7 mouse cellular contexts compared by ENCODE assay signal in the genomic region with DNA sequence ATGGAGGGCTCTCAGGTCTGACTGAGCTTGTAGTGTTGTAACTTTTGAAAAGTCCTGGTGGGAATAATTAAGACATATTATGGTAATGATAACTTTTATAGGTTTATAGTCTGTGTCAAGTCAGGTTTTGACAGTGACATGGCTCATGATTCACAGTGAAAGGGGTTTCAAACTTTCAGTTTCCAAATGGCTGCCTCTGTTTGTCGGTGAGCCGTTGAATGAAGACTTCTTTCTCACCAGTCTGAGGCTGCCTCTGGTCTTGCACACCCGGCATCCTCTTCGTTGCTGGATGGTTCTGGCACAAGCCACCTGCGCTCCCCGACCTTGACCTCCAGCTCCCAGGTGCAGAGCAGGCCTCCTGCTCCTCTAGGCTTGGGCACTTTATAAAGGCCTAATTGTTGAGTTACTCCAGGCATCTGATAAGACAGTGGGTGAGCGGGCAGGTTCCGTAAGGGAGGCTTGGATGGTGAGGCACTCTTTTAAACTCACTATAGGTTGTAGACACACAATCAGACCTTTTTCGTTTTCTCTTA. TPM values are rescaled to one million over a fixed set of nuclear protein-coding genes. Genes with fewer than 3 reads are reported as not detected.
DNase-seq lines count a peak whose midpoint lies in the region; ATAC-seq and TF ChIP-seq lines count a peak whose summit lies in the region.

No protein-coding gene starts in this region.

- DNase-seq in A20 (ENCODE audit: low read depth, low spot score) = peak; percentile 72
- peak; percentile 50 for DNase-seq in CD4-positive helper T cell, adult 2 months (ENCODE audit: low read depth, low spot score)
- DNase-seq in liver, embryonic 14.5 days (ENCODE audit: low read depth in 3 of 3, low spot score in 3 of 3) = no peak
- DNase-seq in embryo, embryonic 10.5 days (ENCODE audit: low spot score) = no peak
- DNase-seq in ovary, postnatal 10 days (ENCODE audit: low spot score) = no peak
- DNase-seq in cerebellum, postnatal 36 days = no peak

- H3K27me3 ChIP-seq in heart, embryonic 13.5 days (replicated peaks) = peaks cover 19% of the 10 kb centered on the region
- peaks cover 6% of the 10 kb centered on the region for H3K27me3 ChIP-seq in liver, embryonic 14.5 days (ENCODE audit: control insufficient read depth, insufficient read depth, low read length)

- no peak for ATAC-seq in heart, embryonic 13.5 days (ENCODE audit: extremely low read depth, insufficient number of reproducible peaks, low FRiP score, low TSS enrichment)
- ATAC-seq in liver, embryonic 14.5 days (ENCODE audit: insufficient read depth) = no peak

- H3K9ac ChIP-seq in heart, embryonic 13.5 days = peak overlapping the region; percentile 97
- no peak overlapping the region for H3K9ac ChIP-seq in liver, embryonic 14.5 days (replicated peaks)

- no peaks in the 10 kb centered on the region for H3K36me3 ChIP-seq in heart, embryonic 13.5 days
- H3K36me3 ChIP-seq in liver, embryonic 14.5 days (replicated peaks; ENCODE audit: control insufficient read depth, insufficient read depth, low read depth) = no peaks in the 10 kb centered on the region

- WGBS in heart, embryonic 13.5 days = 71% methylated on average over 9 of the region's 9 CpGs
- 72% methylated on average over 9 of the region's 9 CpGs for WGBS in liver, embryonic 14.5 days (ENCODE audit: insufficient replicate concordance)

- TF ChIP-seq EP300 in liver, embryonic 14.5 days (IDR thresholded peaks at IDR 0.05; ENCODE audit: low read depth) = no peak

- peak overlapping the region; percentile 97 for H3K4me2 ChIP-seq in heart, embryonic 13.5 days
- peak overlapping the region; percentile 77 for H3K4me2 ChIP-seq in liver, embryonic 14.5 days (ENCODE audit: low read depth)

- no peak for TF ChIP-seq CTCF in liver, embryonic 14.5 days (IDR thresholded peaks at IDR 0.05; ENCODE audit: low read depth)

- H3K4me1 ChIP-seq in heart, embryonic 13.5 days = peaks cover 54% of the 10 kb centered on the region
- H3K4me1 ChIP-seq in liver, embryonic 14.5 days (replicated peaks; ENCODE audit: control insufficient read depth in 2 of 2, insufficient read depth in 2 of 2, low read length in 1 of 2) = peaks cover 0 to 15% of the 10 kb centered on the region in 2 experiments

- peak overlapping the region; percentile 82; the same call in 1 of the 2 replicates for H3K27ac ChIP-seq in heart, embryonic 13.5 days (replicated peaks)
- no peak overlapping the region for H3K27ac ChIP-seq in liver, embryonic 14.5 days

- H3K9me3 ChIP-seq in heart, embryonic 13.5 days = no peaks in the 10 kb centered on the region
- no peaks in the 10 kb centered on the region for H3K9me3 ChIP-seq in liver, embryonic 14.5 days (ENCODE audit: control insufficient read depth, low read length)

- H3K4me3 ChIP-seq in heart, embryonic 13.5 days = peak overlapping the region; percentile 93
- no peak overlapping the region for H3K4me3 ChIP-seq in liver, embryonic 14.5 days (ENCODE audit: insufficient read depth in 1 of 2, low read depth in 2 of 2, low read length in 2 of 2)

RNA-seq across cellular contexts. Expression of a gene that starts 2.0 kb away (rescaled TPM):
- polyA plus RNA-seq in heart, embryonic 13.5 days (2015; fragmentation: Nextera tagmentation; extraction: Ambion mirVana) = 30.4 and 32.2 TPM in 2 replicates
- polyA plus RNA-seq in liver, embryonic 14.5 days (2012; rRNA removed) = 3.1 TPM in 2 replicates
- polyA plus RNA-seq in liver, embryonic 14.5 days (2014; fragmentation: Nextera tagmentation; extraction: Ambion mirVana) = 2.9 TPM in 2 replicates

RNA-seq across cellular contexts. Expression of a gene that starts 22.3 kb away (rescaled TPM):
- polyA plus RNA-seq in heart, embryonic 13.5 days (2015; fragmentation: Nextera tagmentation; extraction: Ambion mirVana) = 95.9 and 112 TPM in 2 replicates
- 0.32 and 0.40 TPM in 2 replicates for polyA plus RNA-seq in liver, embryonic 14.5 days (2012; rRNA removed)
- polyA plus RNA-seq in liver, embryonic 14.5 days (2014; fragmentation: Nextera tagmentation; extraction: Ambion mirVana) = 25.9 and 30.5 TPM in 2 replicates

Comparison
In these comparisons a context has a peak if more than half of its experiments do, and no peak if none do; other contexts are left out.
1. DNase-seq: peak in A20 (single experiment) and CD4-positive helper T cell, adult 2 months (single experiment); none in liver, embryonic 14.5 days (0 of 3), embryo, embryonic 10.5 days (single experiment), ovary, postnatal 10 days (single experiment) and cerebellum, postnatal 36 days (0 of 2).